Comparison of ENCODE assay signal across 9 mouse cellular contexts in the genomic region with DNA sequence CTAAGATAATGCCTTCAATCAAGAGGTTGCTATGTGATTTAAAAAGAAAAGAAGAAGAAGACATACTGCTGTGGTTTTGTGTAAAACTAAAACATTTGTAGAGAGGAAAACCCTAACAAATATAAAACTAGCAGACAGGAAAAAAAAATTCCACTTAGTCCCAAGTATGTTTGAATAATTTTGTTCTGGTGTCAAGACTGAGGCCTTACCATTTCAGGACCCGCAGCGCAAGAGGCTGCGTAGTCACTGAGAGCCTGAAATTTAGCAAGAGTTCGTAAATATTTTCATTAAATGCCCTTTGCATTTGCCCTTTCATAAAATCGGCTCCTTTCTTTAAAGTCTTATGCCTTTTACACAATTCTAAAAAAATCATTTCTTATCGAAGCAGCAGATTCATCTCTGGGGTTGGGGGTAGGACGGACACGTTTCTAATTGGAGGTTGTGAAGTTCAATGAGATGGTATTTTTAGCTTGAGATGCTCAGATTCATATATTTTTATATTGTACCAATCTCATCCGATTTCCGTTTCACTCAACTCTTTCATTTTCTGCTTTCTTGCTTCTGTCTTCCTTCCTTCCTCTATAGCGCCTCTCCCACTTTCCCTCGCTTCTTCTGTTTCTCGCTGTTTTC.
A peak's percentile ranks its signal among the peaks of the same experiment; 100 is the strongest.
DNase-seq lines count a peak whose midpoint lies in the region; ATAC-seq lines count a peak whose summit lies in the region.
"Had no signal": no experiment of that assay in that cellular context is flagged by ENCODE, and none has a peak within 500 bp of the region (broad histone marks: within the 10 kb centered on the region; RNA-seq: fewer than 3 reads in every experiment).

No protein-coding gene starts in this region.

- DNase-seq in kidney, adult 9 months = no peak
- peak; percentile 42 for DNase-seq in hindbrain, embryonic 11.5 days (ENCODE audit: low spot score)
- no peak for DNase-seq in spleen, adult 12 weeks (ENCODE audit: low spot score)
- DNase-seq: thymus, adult 18-20 months had no signal

- H3K36me3 ChIP-seq in kidney, embryonic 16.5 days (ENCODE audit: insufficient read depth, low read length) = no peaks in the 10 kb centered on the region
- H3K36me3 ChIP-seq in embryonic facial prominence, embryonic 13.5 days = no peaks in the 10 kb centered on the region
- no peaks in the 10 kb centered on the region for H3K36me3 ChIP-seq in hindbrain, embryonic 11.5 days (ENCODE audit: control insufficient read depth, insufficient read depth, low read length)
- peaks cover 7% of the 10 kb centered on the region; the same call in 1 of the 2 replicates for H3K36me3 ChIP-seq in neural tube, embryonic 12.5 days
- H3K36me3 ChIP-seq: lung, embryonic 15.5 days had no signal

- H3K4me2 ChIP-seq in kidney, embryonic 16.5 days (replicated peaks; ENCODE audit: low read depth, low read length) = peak overlapping the region; percentile 37
- peak overlapping the region; percentile 38 for H3K4me2 ChIP-seq in embryonic facial prominence, embryonic 13.5 days
- H3K4me2 ChIP-seq in hindbrain, embryonic 11.5 days (replicated peaks; ENCODE audit: low read depth, low read length) = peak overlapping the region; percentile 60
- H3K4me2 ChIP-seq in neural tube, embryonic 12.5 days (replicated peaks) = peak overlapping the region; percentile 72
- H3K4me2 ChIP-seq: lung, embryonic 15.5 days had no signal

- H3K27ac ChIP-seq in kidney, embryonic 16.5 days (ENCODE audit: low read length) = no peak overlapping the region
- H3K27ac ChIP-seq in embryonic facial prominence, embryonic 13.5 days = no peak overlapping the region
- H3K27ac ChIP-seq in hindbrain, embryonic 11.5 days (ENCODE audit: low read depth, low read length) = peak overlapping the region; percentile 100
- H3K27ac ChIP-seq in neural tube, embryonic 12.5 days = peak overlapping the region; percentile 100
- H3K27ac ChIP-seq: lung, embryonic 15.5 days had no signal

- H3K9me3 ChIP-seq in kidney, embryonic 16.5 days (ENCODE audit: low read length) = peaks cover 4% of the 10 kb centered on the region; the same call in 1 of the 2 replicates
- H3K9me3 ChIP-seq in embryonic facial prominence, embryonic 13.5 days = no peaks in the 10 kb centered on the region
- no peaks in the 10 kb centered on the region for H3K9me3 ChIP-seq in hindbrain, embryonic 11.5 days (ENCODE audit: control insufficient read depth, low read length)
- no peaks in the 10 kb centered on the region for H3K9me3 ChIP-seq in neural tube, embryonic 12.5 days
- H3K9me3 ChIP-seq: lung, embryonic 15.5 days had no signal

- peak overlapping the region; percentile 36 for H3K4me3 ChIP-seq in kidney, embryonic 16.5 days (ENCODE audit: low read length)
- peak overlapping the region; percentile 23 for H3K4me3 ChIP-seq in embryonic facial prominence, embryonic 13.5 days
- H3K4me3 ChIP-seq in hindbrain, embryonic 11.5 days (ENCODE audit: low read depth, low read length) = peak overlapping the region; percentile 90
- peak overlapping the region; percentile 90 for H3K4me3 ChIP-seq in neural tube, embryonic 12.5 days
- H3K4me3 ChIP-seq: lung, embryonic 15.5 days had no signal

- 5% methylated on average over 13 of the region's 13 CpGs for WGBS in kidney, embryonic 16.5 days
- 5% methylated on average over 13 of the region's 13 CpGs for WGBS in embryonic facial prominence, embryonic 13.5 days
- WGBS in hindbrain, embryonic 11.5 days = 1% methylated on average over 13 of the region's 13 CpGs
- WGBS in neural tube, embryonic 12.5 days = 2% methylated on average over 13 of the region's 13 CpGs

- H3K4me1 ChIP-seq in kidney, embryonic 16.5 days (ENCODE audit: insufficient read depth, low read length) = peaks cover 2% of the 10 kb centered on the region; the same call in 1 of the 2 replicates
- peaks cover 14% of the 10 kb centered on the region; the same call in 1 of the 2 replicates for H3K4me1 ChIP-seq in embryonic facial prominence, embryonic 13.5 days
- H3K4me1 ChIP-seq in hindbrain, embryonic 11.5 days (replicated peaks; ENCODE audit: control insufficient read depth, insufficient read depth, low read length) = no peaks in the 10 kb centered on the region
- H3K4me1 ChIP-seq in neural tube, embryonic 12.5 days = no peaks in the 10 kb centered on the region

- no peak for ATAC-seq in kidney, embryonic 16.5 days (ENCODE audit: low FRiP score, low TSS enrichment)
- no peak for ATAC-seq in embryonic facial prominence, embryonic 13.5 days (ENCODE audit: insufficient number of reproducible peaks, insufficient read depth, low FRiP score, low TSS enrichment, low read depth)
- ATAC-seq in hindbrain, embryonic 11.5 days (ENCODE audit: low FRiP score) = no peak
- ATAC-seq in neural tube, embryonic 12.5 days (ENCODE audit: low FRiP score, low read depth) = no peak
- ATAC-seq in frontal cortex, adult (ENCODE audit: low TSS enrichment) = no peak

- H3K27me3 ChIP-seq in kidney, embryonic 16.5 days (ENCODE audit: insufficient read depth, low read length) = peaks cover 83% of the 10 kb centered on the region
- peaks cover 94% of the 10 kb centered on the region for H3K27me3 ChIP-seq in embryonic facial prominence, embryonic 13.5 days
- H3K27me3 ChIP-seq in hindbrain, embryonic 11.5 days (ENCODE audit: control insufficient read depth, insufficient read depth, low read length) = peaks cover 9% of the 10 kb centered on the region
- H3K27me3 ChIP-seq in neural tube, embryonic 12.5 days (replicated peaks) = 0 out of 2 replicates have a peak, but pooled peaks cover 4% of the 10 kb centered on the region

- H3K9ac ChIP-seq in kidney, embryonic 16.5 days (replicated peaks; ENCODE audit: low read length) = no peak overlapping the region; the same call in 1 of the 2 replicates
- H3K9ac ChIP-seq in embryonic facial prominence, embryonic 13.5 days = no peak overlapping the region
- H3K9ac ChIP-seq in hindbrain, embryonic 11.5 days (ENCODE audit: low read depth, low read length) = peak overlapping the region; percentile 96
- H3K9ac ChIP-seq in neural tube, embryonic 12.5 days = peak overlapping the region; percentile 100
- H3K9ac ChIP-seq: lung, embryonic 15.5 days had no signal

Comparison
In these comparisons a context has a peak if more than half of its experiments do, and no peak if none do; other contexts are left out.
1. H3K27ac ChIP-seq: peak in hindbrain, embryonic 11.5 days (single experiment) and neural tube, embryonic 12.5 days (single experiment); none in kidney, embryonic 16.5 days (single experiment) and embryonic facial prominence, embryonic 13.5 days (single experiment).
2. H3K4me3 ChIP-seq: peak in every context shown above with its lines; median percentile 90 in hindbrain, embryonic 11.5 days; 90 in neural tube, embryonic 12.5 days; 36 in kidney, embryonic 16.5 days; 23 in embryonic facial prominence, embryonic 13.5 days.
3. H3K9ac ChIP-seq: peak in hindbrain, embryonic 11.5 days (single experiment) and neural tube, embryonic 12.5 days (single experiment); none in kidney, embryonic 16.5 days (single experiment) and embryonic facial prominence, embryonic 13.5 days (single experiment).
4. Peak in every context shown above with its lines, with median percentiles within 50 percentile points of each other: H3K4me2 ChIP-seq.